Mouse (Mus musculus) gastrocnemius, adult 2 months (tissue): ENCODE results near the gene Klc2. TPM values are rescaled to one million over a fixed set of nuclear protein-coding genes. Genes with fewer than 3 reads are reported as not detected.
A peak's percentile ranks its signal among the peaks of the same experiment; 100 is the strongest.

Source experiments
- DNase-seq: peaks from one replicate; pipeline ENCODE4 v3.0.0; 2022
- H3K27ac ChIP-seq: fragments of 200-600 bp; 2 replicates; pipeline ENCODE4 v1.8.1; 2022; ENCODE audit warnings: mild to moderate bottlenecking
- H3K4me3 ChIP-seq: fragments of 200-600 bp; 2 replicates; pipeline ENCODE4 v1.8.1; 2022; ENCODE audit warnings: mild to moderate bottlenecking, moderate library complexity
- CTCF ChIP-seq: fragments of 200-600 bp; IDR thresholded peaks from 2 replicates; pipeline ENCODE4 v1.8.1; 2022; ENCODE audit warnings: antibody characterized with exemption, mild to moderate bottlenecking, moderate library complexity
- intact Hi-C: fragments of 180-260 bp; cut with DNase I; formaldehyde crosslinking; loops from one replicate; pipeline ENCODE4 v1.15.1; 2025
- total RNA-seq, 2 experiments: library from RNA; stranded (reverse); gene quantifications; 2 replicates each; pipeline ENCODE4 v1.2.3; 2021

Gene Klc2
- total RNA-seq, 2 experiments from 2014 or later, result 54.7 to 56.9 TPM

DNA sequence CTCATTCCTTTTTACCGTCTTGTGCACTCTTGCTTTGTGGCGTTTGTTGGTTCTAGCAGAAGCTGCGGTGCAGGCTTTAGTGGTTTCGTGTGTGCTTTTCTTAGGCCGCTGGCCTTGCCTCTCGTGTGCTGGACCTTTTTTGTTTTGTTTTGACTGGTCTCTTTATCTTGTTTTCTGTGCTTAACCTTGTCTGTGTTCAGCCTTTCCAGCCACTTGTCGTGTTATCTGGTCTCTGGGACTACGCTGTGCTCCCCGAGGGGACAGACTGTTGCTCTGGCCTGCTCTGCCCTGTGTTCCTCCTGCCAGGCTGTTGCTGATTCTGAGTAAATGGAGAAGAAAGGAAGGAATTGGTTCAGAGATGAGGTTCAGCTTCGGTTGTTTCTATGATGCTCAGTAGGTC, 4.1 kb upstream of the Klc2 start:
- Histone ChIP-seq H3K27ac (no peak overlapping the region), H3K4me3 (no peak overlapping the region)
- TF ChIP-seq CTCF, result no peak
- intact Hi-C loops, result no loop called here
- no peak for DNase-seq

GRCm38 (mm10) chr19:5117494-5118383, 621 bp downstream of the Klc2 start:
- H3K27ac ChIP-seq, result peak overlapping the region; percentile 86
- TF ChIP-seq CTCF, result peak; percentile 96; the same call in 1 of the 2 replicates
- intact Hi-C loops, result loop anchor here (2.0 kb wide), 1 partner anchor 21 kb away; no protein-coding TSS in a partner anchor
- peak overlapping the region; percentile 84 for H3K4me3 ChIP-seq
- peak; percentile 91 for DNase-seq

GRCm38 (mm10) chr19:5113783-5114182, 4.6 kb downstream of the Klc2 start:
- no peak overlapping the region for H3K27ac ChIP-seq
- intact Hi-C loops, result no loop called here
- no peak overlapping the region for H3K4me3 ChIP-seq
- no peak for DNase-seq
- no peak for TF ChIP-seq CTCF

- H3K4me3 ChIP-seq, result no peak overlapping the region
- peak; percentile 49 for DNase-seq
- no peak overlapping the region for H3K27ac ChIP-seq
- peak; percentile 61 for TF ChIP-seq CTCF
- intact Hi-C loops, result no loop called here
These were observed 8.5 kb downstream of the Klc2 start for GRCm38 (mm10) chr19:5109659-5110453.

GRCm38 (mm10) chr19:5108702-5109101, 9.7 kb downstream of the Klc2 start:
- DNase-seq, result no peak
- no peak for TF ChIP-seq CTCF
- no peak overlapping the region for H3K4me3 ChIP-seq
- intact Hi-C loops, result no loop called here
- H3K27ac ChIP-seq, result no peak overlapping the region

DNA sequence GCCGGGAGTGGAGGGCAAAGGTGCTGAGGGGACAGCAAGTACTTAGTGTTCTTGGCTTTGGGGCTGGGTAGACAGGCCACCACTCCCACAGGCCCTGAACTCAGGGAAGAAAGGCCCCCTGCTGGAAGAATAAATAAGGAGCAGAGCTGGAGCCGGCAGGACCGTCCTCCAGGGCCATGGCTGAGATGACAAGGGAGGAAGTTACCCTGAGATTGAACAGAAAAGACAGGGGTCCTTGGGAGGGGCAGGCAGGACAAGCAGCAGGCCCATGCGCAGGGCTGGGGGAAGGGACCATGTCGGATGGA, 10.1 kb downstream of the Klc2 start:
- intact Hi-C loops, result no loop called here
- TF ChIP-seq CTCF, result peak; percentile 43; the same call in 1 of the 2 replicates
- Histone ChIP-seq H3K4me3 (no peak overlapping the region), H3K27ac (no peak overlapping the region)
- no peak for DNase-seq

- Histone ChIP-seq H3K4me3 (peak overlapping the region; percentile 87; the same call in 1 of the 2 replicates), H3K27ac (0 out of 2 replicates have a peak overlapping the region, but pooled peaks have one; percentile 100)
- intact Hi-C loops, result no loop called here
- no peak for DNase-seq
- no peak for TF ChIP-seq CTCF
These were observed 10.6 kb downstream of the Klc2 start for GRCm38 (mm10) chr19:5107556-5108270.

GRCm38 (mm10) chr19:5106731-5107191, 11.6 kb downstream of the Klc2 start, which contains the start of gene Rab1b:
Gene Rab1b, minus strand, starts transcription at chr19:5107072.
- peak within 1 kb of the TSS; percentile 100 for H3K27ac ChIP-seq
- TF ChIP-seq CTCF, result no peak
- intact Hi-C loops, result no loop called here
- H3K4me3 ChIP-seq, result peak within 1 kb of the TSS; percentile 87
- peak; percentile 99 for DNase-seq

GRCm38 (mm10) chr19:5106074-5106473, 12.3 kb downstream of the Klc2 start:
- no peak for DNase-seq
- Histone ChIP-seq H3K27ac (peak overlapping the region; percentile 100), H3K4me3 (peak overlapping the region; percentile 87)
- intact Hi-C loops, result no loop called here
- TF ChIP-seq CTCF, result no peak

GRCm38 (mm10) chr19:5098363-5099143, 19.8 kb downstream of the Klc2 start, which contains the start of gene Cnih2:
Gene Cnih2, minus strand, starts transcription at chr19:5098521.
- no peak for TF ChIP-seq CTCF

GRCm38 (mm10) chr19:5097521-5098362, 20.6 kb downstream of the Klc2 start:
- no peak for DNase-seq
- H3K4me3 ChIP-seq, result peak overlapping the region; percentile 65
- intact Hi-C loops, result no loop called here
- TF ChIP-seq CTCF, result no peak
- no peak overlapping the region for H3K27ac ChIP-seq

More at GRCm38 (mm10) chr19:5098363-5099143, 19.8 kb downstream of the Klc2 start, which contains the start of gene Cnih2:
- intact Hi-C loops, result no loop called here
- peak; percentile 73 for DNase-seq
- Histone ChIP-seq H3K27ac (no peak within 1 kb of the TSS), H3K4me3 (peak within 1 kb of the TSS; percentile 65)
